Mouse (Mus musculus): ENCODE measurements around the gene Hdac10. TPM values are rescaled to one million over a fixed set of nuclear protein-coding genes. Genes with fewer than 3 reads are reported as not detected.

Gene Hdac10
- polyA plus RNA-seq, 1 experiment from 2014 or later, result 18.7 TPM

- Histone ChIP-seq H3K4me1 (peaks cover 19% of the 10 kb centered on the region), H3K27me3 (ENCODE audit: low read depth, poor library complexity, severe bottlenecking) (no peaks in the 10 kb centered on the region), H3K9me3 (replicated peaks) (no peaks in the 10 kb centered on the region), H3K4me3 (no peak overlapping the region), H3K36me3 (peaks cover 53% of the 10 kb centered on the region), H3K27ac (replicated peaks) (no peak overlapping the region)
- DNase-seq (ENCODE audit: low spot score), result no peak
Measured at GRCm38 (mm10) chr15:89130245-89130644, 1.7 kb upstream of the Hdac10 start.

GRCm38 (mm10) chr15:89127364-89127940 is 1.0 kb downstream of the Hdac10 start:
- Histone ChIP-seq H3K27me3 (ENCODE audit: low read depth, poor library complexity, severe bottlenecking) (no peaks in the 10 kb centered on the region), H3K27ac (replicated peaks) (no peak overlapping the region; the same call in 1 of the 2 replicates), H3K36me3 (peaks cover 46% of the 10 kb centered on the region), H3K4me1 (peaks cover 34% of the 10 kb centered on the region), H3K9me3 (replicated peaks) (no peaks in the 10 kb centered on the region), H3K4me3 (peak overlapping the region; percentile 59)
- 92% methylated on average over 8 of the region's 8 CpGs for WGBS
- no peak for DNase-seq (ENCODE audit: low spot score)

GRCm38 (mm10) chr15:89126622-89127021 is 1.9 kb downstream of the Hdac10 start:
- no peaks in the 10 kb centered on the region for H3K9me3 ChIP-seq (replicated peaks)
- H3K36me3 ChIP-seq, result peaks cover 38% of the 10 kb centered on the region
- DNase-seq (ENCODE audit: low spot score), result no peak
- peaks cover 42% of the 10 kb centered on the region for H3K4me1 ChIP-seq
- no peak overlapping the region for H3K27ac ChIP-seq (replicated peaks)
- H3K27me3 ChIP-seq (ENCODE audit: low read depth, poor library complexity, severe bottlenecking), result no peaks in the 10 kb centered on the region
- WGBS, result 88% methylated on average over 8 of the region's 8 CpGs
- no peak overlapping the region for H3K4me3 ChIP-seq

GRCm38 (mm10) chr15:89125351-89125750 is 3.1 kb downstream of the Hdac10 start:
- H3K36me3 ChIP-seq, result peaks cover 31% of the 10 kb centered on the region
- H3K4me1 ChIP-seq, result peaks cover 55% of the 10 kb centered on the region
- no peak overlapping the region for H3K27ac ChIP-seq (replicated peaks)
- H3K4me3 ChIP-seq, result no peak overlapping the region
- 92% methylated on average over 9 of the region's 9 CpGs for WGBS
- no peak for DNase-seq (ENCODE audit: low spot score)
- H3K9me3 ChIP-seq (replicated peaks), result no peaks in the 10 kb centered on the region
- no peaks in the 10 kb centered on the region for H3K27me3 ChIP-seq (ENCODE audit: low read depth, poor library complexity, severe bottlenecking)

- Histone ChIP-seq H3K9me3 (replicated peaks) (no peaks in the 10 kb centered on the region), H3K27ac (replicated peaks) (no peak overlapping the region), H3K4me3 (no peak overlapping the region; the same call in 1 of the 2 replicates), H3K4me1 (peaks cover 65% of the 10 kb centered on the region), H3K27me3 (ENCODE audit: low read depth, poor library complexity, severe bottlenecking) (no peaks in the 10 kb centered on the region), H3K36me3 (peaks cover 33% of the 10 kb centered on the region)
- no peak for DNase-seq (ENCODE audit: low spot score)
- 95% methylated on average over 3 of the region's 3 CpGs for WGBS
Measured at GRCm38 (mm10) chr15:89124312-89124711, 4.2 kb downstream of the Hdac10 start.

GRCm38 (mm10) chr15:89123595-89123994 is 4.9 kb downstream of the Hdac10 start:
- H3K36me3 ChIP-seq, result peaks cover 40% of the 10 kb centered on the region
- peak; percentile 35 for DNase-seq (ENCODE audit: low spot score)
- peaks cover 59% of the 10 kb centered on the region for H3K4me1 ChIP-seq

GRCm38 (mm10) chr15:89122649-89123366 is 5.7 kb downstream of the Hdac10 start, which contains the start of gene Tubgcp6:
TSS of gene Tubgcp6 (minus strand) at chr15:89123112.
- H3K4me1 ChIP-seq, result peaks cover 54% of the 10 kb centered on the region
- under 1% methylated on average over 47 of the region's 47 CpGs for WGBS
- peak; percentile 93 for DNase-seq (ENCODE audit: low spot score)
- no peaks in the 10 kb centered on the region for H3K9me3 ChIP-seq (replicated peaks)
- no peaks in the 10 kb centered on the region for H3K27me3 ChIP-seq (ENCODE audit: low read depth, poor library complexity, severe bottlenecking)
- H3K27ac ChIP-seq (replicated peaks), result peak within 1 kb of the TSS; percentile 87
- peaks cover 48% of the 10 kb centered on the region for H3K36me3 ChIP-seq
- H3K4me3 ChIP-seq, result peak within 1 kb of the TSS; percentile 94

More at GRCm38 (mm10) chr15:89123595-89123994, 4.9 kb downstream of the Hdac10 start:
- WGBS, result 38% methylated on average over 11 of the region's 11 CpGs
- Histone ChIP-seq H3K27me3 (ENCODE audit: low read depth, poor library complexity, severe bottlenecking) (no peaks in the 10 kb centered on the region), H3K27ac (replicated peaks) (peak overlapping the region; percentile 87), H3K4me3 (peak overlapping the region; percentile 94), H3K9me3 (replicated peaks) (no peaks in the 10 kb centered on the region)

- Histone ChIP-seq H3K27me3 (ENCODE audit: low read depth, poor library complexity, severe bottlenecking) (no peaks in the 10 kb centered on the region), H3K9me3 (replicated peaks) (no peaks in the 10 kb centered on the region), H3K27ac (replicated peaks) (no peak overlapping the region), H3K36me3 (peaks cover 79% of the 10 kb centered on the region), H3K4me3 (no peak overlapping the region), H3K4me1 (peaks cover 33% of the 10 kb centered on the region)
- DNase-seq (ENCODE audit: low spot score), result no peak
Measured at GRCm38 (mm10) chr15:89118007-89118406, 10.5 kb downstream of the Hdac10 start.

GRCm38 (mm10) chr15:89110147-89110546 is 18.4 kb downstream of the Hdac10 start:
- Histone ChIP-seq H3K4me1 (no peaks in the 10 kb centered on the region), H3K36me3 (peaks cover 99% of the 10 kb centered on the region), H3K27me3 (ENCODE audit: low read depth, poor library complexity, severe bottlenecking) (no peaks in the 10 kb centered on the region), H3K27ac (replicated peaks) (no peak overlapping the region), H3K9me3 (replicated peaks) (no peaks in the 10 kb centered on the region), H3K4me3 (no peak overlapping the region)
- 89% methylated on average over 9 of the region's 9 CpGs for WGBS
- DNase-seq (ENCODE audit: low spot score), result no peak

GRCm38 (mm10) chr15:89106976-89107375 is 21.5 kb downstream of the Hdac10 start:
- H3K27me3 ChIP-seq (ENCODE audit: low read depth, poor library complexity, severe bottlenecking), result no peaks in the 10 kb centered on the region
- peaks cover 100% of the 10 kb centered on the region for H3K36me3 ChIP-seq
- no peak overlapping the region for H3K4me3 ChIP-seq
- H3K27ac ChIP-seq (replicated peaks), result no peak overlapping the region
- H3K4me1 ChIP-seq, result peaks cover 9% of the 10 kb centered on the region
- DNase-seq (ENCODE audit: low spot score), result no peak
- no peaks in the 10 kb centered on the region for H3K9me3 ChIP-seq (replicated peaks)
- WGBS, result 93% methylated on average over 1 of the region's 1 CpGs

- no peaks in the 10 kb centered on the region for H3K9me3 ChIP-seq (replicated peaks)
- H3K27ac ChIP-seq (replicated peaks), result no peak overlapping the region
- H3K27me3 ChIP-seq (ENCODE audit: low read depth, poor library complexity, severe bottlenecking), result no peaks in the 10 kb centered on the region
- WGBS, result 91% methylated on average over 13 of the region's 13 CpGs
- H3K4me3 ChIP-seq, result no peak overlapping the region
- H3K36me3 ChIP-seq, result peaks cover 100% of the 10 kb centered on the region
- no peak for DNase-seq (ENCODE audit: low spot score)
- peaks cover 11% of the 10 kb centered on the region for H3K4me1 ChIP-seq
Measured at GRCm38 (mm10) chr15:89106073-89106472, 22.4 kb downstream of the Hdac10 start.

- H3K36me3 ChIP-seq, result peaks cover 100% of the 10 kb centered on the region
- no peak overlapping the region for H3K27ac ChIP-seq (replicated peaks)
- H3K27me3 ChIP-seq (ENCODE audit: low read depth, poor library complexity, severe bottlenecking), result no peaks in the 10 kb centered on the region
- no peaks in the 10 kb centered on the region for H3K9me3 ChIP-seq (replicated peaks)
- 97% methylated on average over 8 of the region's 8 CpGs for WGBS
- no peak for DNase-seq (ENCODE audit: low spot score)
- H3K4me1 ChIP-seq, result peaks cover 11% of the 10 kb centered on the region
- no peak overlapping the region for H3K4me3 ChIP-seq
Measured at GRCm38 (mm10) chr15:89104425-89104824, 24.1 kb downstream of the Hdac10 start.

GRCm38 (mm10) chr15:89103921-89104320 is 24.6 kb downstream of the Hdac10 start:
- no peaks in the 10 kb centered on the region for H3K27me3 ChIP-seq (ENCODE audit: low read depth, poor library complexity, severe bottlenecking)
- no peaks in the 10 kb centered on the region for H3K9me3 ChIP-seq (replicated peaks)
- H3K4me1 ChIP-seq, result peaks cover 11% of the 10 kb centered on the region
- peaks cover 100% of the 10 kb centered on the region for H3K36me3 ChIP-seq
- 91% methylated on average over 10 of the region's 10 CpGs for WGBS
- H3K4me3 ChIP-seq, result no peak overlapping the region
- DNase-seq (ENCODE audit: low spot score), result no peak
- no peak overlapping the region for H3K27ac ChIP-seq (replicated peaks)

Data from midbrain, embryonic 10.5 days (tissue).